Mouse (Mus musculus): ENCODE results near the gene Cfap99. TPM values are rescaled to one million over a fixed set of nuclear protein-coding genes. Genes with fewer than 3 reads are reported as not detected.

Cfap99 gene
- not detected in 2 replicates for polyA plus RNA-seq (2015; fragmentation: Nextera tagmentation; extraction: Ambion mirVana)

DNA sequence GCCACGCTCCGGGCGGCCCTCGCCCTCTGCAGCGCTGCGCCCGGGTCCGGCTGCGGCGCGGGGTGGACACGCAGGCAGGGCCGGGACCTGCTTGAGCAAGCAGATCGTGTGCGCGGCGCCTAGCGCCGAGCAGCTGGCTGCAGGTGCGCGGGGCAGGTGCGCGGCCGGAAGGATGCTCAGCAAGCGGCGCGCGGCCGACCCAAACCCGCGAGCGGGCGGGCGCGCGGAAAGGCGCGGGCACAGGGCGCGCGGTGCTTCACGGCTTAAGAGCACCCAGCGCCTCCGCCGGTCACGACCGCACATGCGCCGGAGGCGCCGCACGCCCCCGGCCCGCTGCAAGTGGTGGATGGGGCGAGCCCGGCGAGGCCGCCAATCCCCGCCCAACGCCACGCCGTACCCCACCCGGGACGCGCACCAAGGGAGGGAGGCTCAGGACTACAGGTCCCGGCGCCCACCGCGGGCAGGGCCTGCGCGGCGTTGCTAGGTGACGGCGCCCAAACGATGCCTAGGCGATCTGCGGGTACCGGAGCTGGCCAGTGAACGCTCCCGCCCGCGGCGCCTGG lies at the start of gene Cfap99, which contains the start of gene Zfyve28:
Gene Cfap99 (plus strand): TSS at position 447 of the 563 bp plus-strand sequence.
Gene Zfyve28 (minus strand): TSS at position 296 of the 563 bp plus-strand sequence.
- no peak for TF ChIP-seq CTCF (IDR thresholded peaks at IDR 0.05; ENCODE audit: low read depth)
- under 1% methylated on average over 50 of the region's 83 CpGs for WGBS
- Histone ChIP-seq H3K27me3 (replicated peaks; ENCODE audit: control insufficient read depth, insufficient read depth, low read length) (peaks cover 45% of the 10 kb centered on the region), H3K4me3 (ENCODE audit: low read depth, low read length) (peak within 1 kb of the TSS; percentile 52), H3K9ac (ENCODE audit: low read depth, low read length) (no peak within 1 kb of the TSS), H3K9me3 (ENCODE audit: control insufficient read depth) (no peaks in the 10 kb centered on the region), H3K36me3 (ENCODE audit: control insufficient read depth, insufficient read depth) (no peaks in the 10 kb centered on the region), H3K4me2 (replicated peaks; ENCODE audit: low read depth) (peak within 1 kb of the TSS; percentile 83), H3K4me1 (replicated peaks; ENCODE audit: control insufficient read depth, insufficient read depth, low read length) (no peaks in the 10 kb centered on the region), H3K27ac (ENCODE audit: low read depth, low read length) (no peak within 1 kb of the TSS)
- peak; percentile 67 for ATAC-seq

DNA sequence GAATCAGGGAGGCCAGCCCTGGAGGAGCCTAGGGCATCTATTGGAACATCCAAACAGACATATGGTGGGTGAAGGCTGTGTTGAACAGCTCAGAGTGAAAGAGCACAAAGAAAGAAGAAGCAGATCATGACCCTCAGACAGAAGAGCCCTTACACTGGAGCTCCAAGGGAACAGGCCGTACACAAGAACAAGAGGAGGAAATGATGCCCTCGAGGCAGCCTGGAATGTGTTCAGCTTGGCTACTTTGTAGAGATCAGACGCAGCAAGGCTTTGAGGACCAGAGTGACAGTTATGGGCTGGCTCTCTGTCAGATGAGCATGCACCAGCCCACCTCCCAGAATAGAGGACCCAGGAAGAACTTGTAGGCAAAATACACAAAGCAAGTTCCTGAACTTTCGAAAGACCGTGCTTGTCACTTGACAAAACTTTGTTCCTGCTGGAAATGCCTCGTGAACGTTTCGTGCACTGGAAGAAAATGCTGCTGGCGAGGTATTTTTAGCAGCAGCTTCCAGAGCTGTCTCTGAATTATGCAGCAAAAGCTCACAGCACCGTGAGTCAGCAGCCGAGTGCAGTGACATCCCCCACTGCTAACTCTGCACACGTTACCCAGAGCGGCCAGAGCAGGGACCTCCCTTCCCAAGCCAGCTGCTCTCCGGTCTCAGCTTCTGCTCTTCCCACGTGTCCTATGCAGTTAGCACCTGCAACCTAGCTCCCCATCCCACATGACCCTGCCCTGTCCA lies 46.0 kb upstream of the Cfap99 start:
- Histone ChIP-seq H3K9me3 (ENCODE audit: control insufficient read depth) (no peaks in the 10 kb centered on the region), H3K36me3 (ENCODE audit: control insufficient read depth, insufficient read depth) (no peaks in the 10 kb centered on the region), H3K4me1 (replicated peaks; ENCODE audit: control insufficient read depth, insufficient read depth, low read length) (no peaks in the 10 kb centered on the region; the same call in 1 of the 2 replicates), H3K4me2 (replicated peaks; ENCODE audit: low read depth) (no peak overlapping the region), H3K4me3 (ENCODE audit: low read depth, low read length) (no peak overlapping the region), H3K9ac (ENCODE audit: low read depth, low read length) (no peak overlapping the region), H3K27ac (ENCODE audit: low read depth, low read length) (no peak overlapping the region), H3K27me3 (replicated peaks; ENCODE audit: control insufficient read depth, insufficient read depth, low read length) (no peaks in the 10 kb centered on the region)
- no peak for ATAC-seq
- TF ChIP-seq CTCF (IDR thresholded peaks at IDR 0.05; ENCODE audit: low read depth) = no peak
- WGBS = 31% methylated on average over 15 of the region's 15 CpGs

DNA sequence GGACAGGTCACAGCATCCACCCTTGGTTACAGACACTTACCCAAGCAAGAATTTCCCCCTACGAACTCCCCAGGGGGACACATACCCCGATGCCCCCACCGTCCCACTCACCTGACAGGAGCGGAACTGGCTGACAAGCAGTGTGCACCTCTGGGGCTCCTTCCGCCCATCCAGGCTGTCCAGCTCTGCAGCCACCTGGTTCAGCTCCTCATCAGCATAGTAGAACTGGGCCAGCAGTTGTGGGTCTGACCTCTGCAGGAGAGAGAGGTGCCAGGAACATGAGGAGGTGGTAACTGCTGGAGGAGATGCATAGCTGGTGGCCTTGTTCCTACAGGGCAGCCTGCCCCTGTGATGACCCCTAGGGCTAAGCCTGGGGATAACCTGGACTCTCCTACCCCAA lies 45.3 kb upstream of the Cfap99 start:
- WGBS = 84% methylated on average over 5 of the region's 5 CpGs

DNA sequence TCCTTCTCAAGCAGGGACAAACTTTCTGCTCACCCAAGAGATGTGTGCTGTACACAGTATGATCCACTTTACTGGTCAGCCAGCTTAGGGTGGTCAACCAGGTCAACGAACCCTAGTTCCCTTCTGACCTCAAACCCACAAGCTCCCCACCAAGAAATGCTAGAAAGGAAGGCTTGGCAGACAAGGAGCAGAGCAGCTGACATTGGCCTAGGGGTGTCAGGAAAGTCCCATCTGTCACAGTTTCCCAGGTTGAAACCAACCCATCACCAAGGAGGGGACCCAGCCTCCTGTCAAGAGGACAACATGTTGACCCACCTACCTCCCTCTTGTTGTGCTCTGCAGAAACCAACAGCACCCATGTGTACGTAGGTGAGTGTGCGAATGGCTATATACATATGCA lies 42.0 kb upstream of the Cfap99 start:
- no peaks in the 10 kb centered on the region for H3K27me3 ChIP-seq (replicated peaks; ENCODE audit: control insufficient read depth, insufficient read depth, low read length)
- no peak overlapping the region for H3K4me3 ChIP-seq (ENCODE audit: low read depth, low read length)
- H3K4me2 ChIP-seq (replicated peaks; ENCODE audit: low read depth) = no peak overlapping the region
- ATAC-seq = no peak
- no peak for TF ChIP-seq CTCF (IDR thresholded peaks at IDR 0.05; ENCODE audit: low read depth)
- H3K27ac ChIP-seq (ENCODE audit: low read depth, low read length) = no peak overlapping the region
- H3K9me3 ChIP-seq (ENCODE audit: control insufficient read depth) = no peaks in the 10 kb centered on the region
- no peak overlapping the region for H3K9ac ChIP-seq (ENCODE audit: low read depth, low read length)
- 99% methylated on average over 3 of the region's 3 CpGs for WGBS
- no peaks in the 10 kb centered on the region for H3K36me3 ChIP-seq (ENCODE audit: control insufficient read depth, insufficient read depth)
- H3K4me1 ChIP-seq (replicated peaks; ENCODE audit: control insufficient read depth, insufficient read depth, low read length) = no peaks in the 10 kb centered on the region

More for the DNA sequence above, 45.3 kb upstream of the Cfap99 start:
- Histone ChIP-seq H3K4me1 (replicated peaks; ENCODE audit: control insufficient read depth, insufficient read depth, low read length) (no peaks in the 10 kb centered on the region; the same call in 1 of the 2 replicates), H3K27ac (ENCODE audit: low read depth, low read length) (no peak overlapping the region), H3K9me3 (ENCODE audit: control insufficient read depth) (no peaks in the 10 kb centered on the region), H3K4me2 (replicated peaks; ENCODE audit: low read depth) (no peak overlapping the region), H3K36me3 (ENCODE audit: control insufficient read depth, insufficient read depth) (no peaks in the 10 kb centered on the region), H3K4me3 (ENCODE audit: low read depth, low read length) (no peak overlapping the region), H3K27me3 (replicated peaks; ENCODE audit: control insufficient read depth, insufficient read depth, low read length) (no peaks in the 10 kb centered on the region), H3K9ac (ENCODE audit: low read depth, low read length) (no peak overlapping the region)
- TF ChIP-seq CTCF (IDR thresholded peaks at IDR 0.05; ENCODE audit: low read depth) = no peak
- ATAC-seq = no peak

GRCm38 (mm10) chr5:34249132-34249531 lies 39.3 kb upstream of the Cfap99 start:
- no peak for ATAC-seq
- Histone ChIP-seq H3K4me1 (replicated peaks; ENCODE audit: control insufficient read depth, insufficient read depth, low read length) (no peaks in the 10 kb centered on the region), H3K9me3 (ENCODE audit: control insufficient read depth) (no peaks in the 10 kb centered on the region), H3K9ac (ENCODE audit: low read depth, low read length) (no peak overlapping the region), H3K4me2 (replicated peaks; ENCODE audit: low read depth) (no peak overlapping the region), H3K27me3 (replicated peaks; ENCODE audit: control insufficient read depth, insufficient read depth, low read length) (no peaks in the 10 kb centered on the region), H3K36me3 (ENCODE audit: control insufficient read depth, insufficient read depth) (no peaks in the 10 kb centered on the region), H3K27ac (ENCODE audit: low read depth, low read length) (no peak overlapping the region), H3K4me3 (ENCODE audit: low read depth, low read length) (no peak overlapping the region)
- TF ChIP-seq CTCF (IDR thresholded peaks at IDR 0.05; ENCODE audit: low read depth) = no peak
- whole genome bisulfite sequencing = 73% methylated on average over 4 of the region's 4 CpGs

- no peak for TF ChIP-seq CTCF (IDR thresholded peaks at IDR 0.05; ENCODE audit: low read depth)
- no peak overlapping the region for H3K27ac ChIP-seq (ENCODE audit: low read depth, low read length)
- H3K27me3 ChIP-seq (replicated peaks; ENCODE audit: control insufficient read depth, insufficient read depth, low read length) = no peaks in the 10 kb centered on the region
- no peak overlapping the region for H3K4me2 ChIP-seq (replicated peaks; ENCODE audit: low read depth)
- H3K36me3 ChIP-seq (ENCODE audit: control insufficient read depth, insufficient read depth) = no peaks in the 10 kb centered on the region
- WGBS = 75% methylated on average over 3 of the region's 3 CpGs
- no peak overlapping the region for H3K4me3 ChIP-seq (ENCODE audit: low read depth, low read length)
- H3K9ac ChIP-seq (ENCODE audit: low read depth, low read length) = no peak overlapping the region
- no peaks in the 10 kb centered on the region for H3K4me1 ChIP-seq (replicated peaks; ENCODE audit: control insufficient read depth, insufficient read depth, low read length)
- no peak for ATAC-seq
- no peaks in the 10 kb centered on the region for H3K9me3 ChIP-seq (ENCODE audit: control insufficient read depth)
These were observed 38.3 kb upstream of the Cfap99 start for GRCm38 (mm10) chr5:34250090-34250489.
